Mouse (Mus musculus) myocyte (in vitro differentiated cells): ENCODE results near the gene Adamts17. TPM values are rescaled to one million over a fixed set of nuclear protein-coding genes. Genes with fewer than 3 reads are reported as not detected.

Source experiments
- H3K27me3 ChIP-seq: one replicate; pipeline ENCODE4 v1.6.1; 2011; ENCODE audit not compliant: control insufficient read depth, insufficient read depth, insufficient read length
- H3K36me3 ChIP-seq: one replicate; pipeline ENCODE4 v1.6.1; 2011; ENCODE audit not compliant: control insufficient read depth, insufficient read depth
- H3K4me2 ChIP-seq: one replicate; pipeline ENCODE4 v1.6.1; 2011; ENCODE audit warnings: low read depth, control low read depth
- H3K4me3 ChIP-seq: one replicate; pipeline ENCODE4 v1.5.1; 2011; ENCODE audit warnings: mild to moderate bottlenecking, control low read depth, moderate library complexity
- H3K79me2 ChIP-seq: one replicate; pipeline ENCODE4 v1.6.1; 2011; ENCODE audit not compliant: control insufficient read depth, insufficient read depth
- H3ac ChIP-seq: one replicate; pipeline ENCODE4 v1.6.1; 2011; ENCODE audit not compliant: control insufficient read depth, insufficient read length
- CEBPB ChIP-seq: IDR thresholded peaks from 2 replicates; pipeline ENCODE4 v1.6.1; 2011; ENCODE audit warnings: mild to moderate bottlenecking, moderate library complexity; ENCODE audit not compliant: poor library complexity, insufficient read depth, severe bottlenecking
- E2F4 ChIP-seq: IDR thresholded peaks from one replicate; pipeline ENCODE4 v1.6.1; 2011; ENCODE audit warnings: mild to moderate bottlenecking, control low read depth, moderate library complexity; ENCODE audit not compliant: insufficient read depth
- MAX ChIP-seq: IDR thresholded peaks from one replicate; pipeline ENCODE4 v1.6.1; 2011; ENCODE audit warnings: low read depth, mild to moderate bottlenecking, control low read depth
- MYOD1 ChIP-seq, 3 experiments: IDR thresholded peaks; one replicate each; pipeline ENCODE4 v1.6.1; 2011; ENCODE audit warnings: control low read depth in 2 of 3, low read depth in 2 of 3, mild to moderate bottlenecking in 2 of 3, moderate library complexity in 1 of 3; ENCODE audit not compliant: insufficient read length in 2 of 3, control insufficient read depth in 1 of 3
- MYOG ChIP-seq, 3 experiments: IDR thresholded peaks; one replicate each; pipeline ENCODE4 v1.6.1; 2011; ENCODE audit warnings: control low read depth in 2 of 3, low read depth in 2 of 3, mild to moderate bottlenecking in 2 of 3; ENCODE audit not compliant: insufficient read length in 2 of 3, control insufficient read depth in 1 of 3, insufficient read depth in 1 of 3
- POLR2A ChIP-seq: IDR thresholded peaks from one replicate; pipeline ENCODE4 v1.6.1; 2011; ENCODE audit warnings: low read depth, mild to moderate bottlenecking, control low read depth, moderate library complexity; ENCODE audit not compliant: insufficient read length
- POLR2AphosphoS2 ChIP-seq: IDR thresholded peaks from one replicate; pipeline ENCODE4 v1.6.1; 2011; ENCODE audit warnings: low read depth, control low read depth; ENCODE audit not compliant: insufficient read length
- REST ChIP-seq: IDR thresholded peaks from one replicate; pipeline ENCODE4 v1.6.1; 2011; ENCODE audit warnings: mild to moderate bottlenecking, control low read depth, moderate library complexity; ENCODE audit not compliant: insufficient read depth, insufficient read length
- SRF ChIP-seq: IDR thresholded peaks from one replicate; pipeline ENCODE4 v1.6.1; 2011; ENCODE audit warnings: low read depth; ENCODE audit not compliant: control insufficient read depth, insufficient read length
- TCF12 ChIP-seq: IDR thresholded peaks from one replicate; pipeline ENCODE4 v1.6.1; 2011; ENCODE audit warnings: mild to moderate bottlenecking, control low read depth; ENCODE audit not compliant: poor library complexity, insufficient read depth, severe bottlenecking
- TCF3 ChIP-seq: IDR thresholded peaks from one replicate; pipeline ENCODE4 v1.6.1; 2011; ENCODE audit warnings: low read depth, control low read depth; ENCODE audit not compliant: insufficient read length
- USF1 ChIP-seq: IDR thresholded peaks from one replicate; pipeline ENCODE4 v1.6.1; 2011; ENCODE audit warnings: low read depth, mild to moderate bottlenecking, control low read depth, moderate library complexity
- polyA plus RNA-seq: library from polyadenylated mRNA; unstranded; fragments of >200 nt; fragmentation: generic; extraction: Trizol; gene quantifications from one replicate; pipeline ENCODE4 v1.2.1, GENCODE M21; 2012; ENCODE audit warnings: missing spikeins

Gene Adamts17
- polyA plus RNA-seq, 1 experiment = 1.8 TPM

DNA sequence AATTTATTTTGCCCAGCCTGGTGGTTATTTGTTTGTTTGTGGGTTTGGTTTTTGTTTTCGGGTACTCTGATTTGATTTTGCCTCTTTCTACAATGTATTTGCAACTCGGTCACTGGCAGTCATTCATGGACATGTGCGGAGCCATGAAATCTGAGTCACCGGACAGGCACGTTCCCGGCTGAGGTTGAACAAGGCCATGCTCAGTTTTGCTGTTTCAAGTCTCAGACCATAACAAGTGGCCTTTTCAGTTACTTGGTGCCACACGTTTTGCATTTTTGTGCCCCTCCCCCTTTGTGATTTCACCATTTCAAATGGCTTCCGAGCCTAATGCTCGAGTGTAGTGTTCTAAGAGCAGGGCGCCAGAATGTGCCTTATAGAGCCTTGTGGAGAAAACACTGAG, 123.2 kb downstream of the Adamts17 start:
- H3K4me3 ChIP-seq = no peak overlapping the region
- H3ac ChIP-seq = no peak overlapping the region
- H3K79me2 ChIP-seq = no peaks in the 10 kb centered on the region
- H3K4me2 ChIP-seq = peak overlapping the region; percentile 42
- TF ChIP-seq USF1 = no peak
- TF ChIP-seq TCF12 = no peak
- no peak for TF ChIP-seq CEBPB
- no peak for TF ChIP-seq MYOD1 (IDR thresholded peaks at IDR 0.05; ENCODE audit: control insufficient read depth in 1 of 3, insufficient read length in 2 of 3, low read depth in 2 of 3)
- TF ChIP-seq TCF3 = no peak
- no peaks in the 10 kb centered on the region for H3K36me3 ChIP-seq
- H3K27me3 ChIP-seq = peaks cover 13% of the 10 kb centered on the region

DNA sequence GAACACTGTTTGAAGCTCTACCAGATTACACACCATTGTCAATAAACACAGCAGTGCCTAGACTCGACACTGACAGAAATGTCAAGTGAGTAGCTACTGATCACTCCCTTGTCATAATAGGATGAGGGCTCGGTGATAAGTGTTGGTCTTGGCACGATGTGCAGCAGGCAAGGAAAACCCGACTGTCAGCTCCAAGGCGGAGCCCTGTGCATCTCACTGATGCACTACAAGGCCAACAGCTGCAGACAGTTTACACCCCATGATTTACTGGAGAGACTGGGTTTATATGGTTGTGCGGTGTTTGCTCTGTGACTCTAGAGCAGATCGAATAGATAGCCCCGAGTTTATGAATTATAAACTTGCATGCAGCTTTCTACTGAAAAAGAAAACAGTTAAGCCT, 124.0 kb downstream of the Adamts17 start:
- no peaks in the 10 kb centered on the region for H3K36me3 ChIP-seq
- H3K4me3 ChIP-seq = no peak overlapping the region
- H3ac ChIP-seq = no peak overlapping the region
- TF ChIP-seq REST (no peak), MYOG (IDR thresholded peaks at IDR 0.05; ENCODE audit: control insufficient read depth in 1 of 3, insufficient read depth in 1 of 3, insufficient read length in 2 of 3, low read depth in 2 of 3) (peak; percentile 23 to 76 (median 41)), E2F4 (no peak), POLR2A (no peak), MAX (no peak), SRF (no peak), TCF3 (peak; percentile 25), TCF12 (no peak), CEBPB (no peak), MYOD1 (IDR thresholded peaks at IDR 0.05; ENCODE audit: control insufficient read depth in 1 of 3, insufficient read length in 2 of 3, low read depth in 2 of 3) (peak; percentile 10 to 80 (median 70)), USF1 (no peak), POLR2AphosphoS2 (no peak)
- peaks cover 21% of the 10 kb centered on the region for H3K27me3 ChIP-seq
- no peak overlapping the region for H3K4me2 ChIP-seq
- no peaks in the 10 kb centered on the region for H3K79me2 ChIP-seq

DNA sequence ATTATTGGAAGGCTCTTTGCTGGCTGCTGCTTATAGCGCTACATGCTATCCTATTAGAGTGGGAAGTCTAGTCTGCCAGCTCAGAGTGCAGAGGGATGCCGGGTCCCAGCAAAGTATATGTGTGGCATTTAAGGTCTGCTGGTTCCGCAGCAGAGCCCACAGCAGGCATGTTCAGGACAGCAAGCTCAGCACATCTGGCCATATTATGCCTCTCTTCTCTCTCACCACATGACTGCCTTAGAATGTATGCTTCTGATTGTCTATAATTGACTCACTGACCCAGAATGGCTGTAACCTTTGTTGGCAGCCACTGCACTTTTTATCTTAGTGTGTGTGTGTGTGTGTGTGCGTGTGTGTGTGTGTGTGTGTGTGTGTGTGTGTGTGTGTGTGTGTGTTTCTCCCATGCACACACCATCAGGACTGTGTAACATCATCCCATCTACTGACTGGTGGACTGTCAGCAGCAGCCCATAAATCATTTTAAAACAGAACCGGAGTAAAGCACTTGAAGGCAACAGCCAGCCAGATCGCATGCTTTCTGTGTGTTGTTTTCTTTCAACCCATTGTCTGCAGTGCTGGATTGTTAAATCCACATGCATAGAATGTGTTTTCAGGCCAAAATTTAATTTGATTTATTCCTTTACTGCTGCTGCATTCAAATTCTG, 127.1 kb downstream of the Adamts17 start:
- Histone ChIP-seq H3K27me3 (peaks cover 34% of the 10 kb centered on the region), H3K4me2 (no peak overlapping the region), H3K79me2 (no peaks in the 10 kb centered on the region), H3ac (no peak overlapping the region), H3K4me3 (no peak overlapping the region), H3K36me3 (no peaks in the 10 kb centered on the region)
- TF ChIP-seq POLR2AphosphoS2 = no peak
- TF ChIP-seq TCF12 = no peak
- no peak for TF ChIP-seq MYOD1 (IDR thresholded peaks at IDR 0.05; ENCODE audit: control insufficient read depth in 1 of 3, insufficient read length in 2 of 3, low read depth in 2 of 3)
- TF ChIP-seq MYOG (IDR thresholded peaks at IDR 0.05; ENCODE audit: control insufficient read depth in 1 of 3, insufficient read depth in 1 of 3, insufficient read length in 2 of 3, low read depth in 2 of 3) = no peak
- no peak for TF ChIP-seq REST
- TF ChIP-seq USF1 = no peak
- no peak for TF ChIP-seq POLR2A
- no peak for TF ChIP-seq MAX
- TF ChIP-seq CEBPB = no peak
- TF ChIP-seq E2F4 = no peak

GRCm38 (mm10) chr7:66967206-66967919, 127.8 kb downstream of the Adamts17 start:
- Histone ChIP-seq H3K36me3 (no peaks in the 10 kb centered on the region), H3K4me3 (no peak overlapping the region), H3K27me3 (peaks cover 34% of the 10 kb centered on the region), H3ac (no peak overlapping the region), H3K4me2 (no peak overlapping the region), H3K79me2 (no peaks in the 10 kb centered on the region)
- no peak for TF ChIP-seq POLR2AphosphoS2
- no peak for TF ChIP-seq USF1
- TF ChIP-seq MAX = no peak
- no peak for TF ChIP-seq POLR2A
- no peak for TF ChIP-seq CEBPB
- no peak for TF ChIP-seq SRF
- TF ChIP-seq E2F4 = no peak
- TF ChIP-seq REST = no peak
- TF ChIP-seq MYOD1 (IDR thresholded peaks at IDR 0.05; ENCODE audit: control insufficient read depth in 1 of 3, insufficient read length in 2 of 3, low read depth in 2 of 3) = no peak

DNA sequence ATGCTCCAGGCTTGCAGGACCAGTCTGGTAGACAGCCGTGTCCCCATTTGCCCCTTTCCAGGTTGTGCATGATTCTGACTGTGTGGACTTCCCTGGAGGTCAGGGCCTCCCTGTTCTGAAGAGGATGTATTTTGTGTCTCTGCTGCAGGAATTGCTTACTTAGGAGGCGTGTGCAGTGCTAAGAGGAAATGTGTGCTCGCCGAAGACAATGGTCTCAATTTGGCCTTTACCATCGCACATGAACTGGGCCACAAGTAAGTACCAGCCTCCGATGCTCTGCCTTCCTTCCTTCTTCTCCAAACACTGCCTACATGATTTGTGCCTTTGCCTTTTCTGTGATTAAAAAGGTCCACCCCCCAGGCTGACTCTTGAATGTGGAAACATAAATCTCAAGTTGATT, 129.1 kb downstream of the Adamts17 start:
- Histone ChIP-seq H3K4me2 (no peak overlapping the region), H3K36me3 (no peaks in the 10 kb centered on the region), H3K79me2 (no peaks in the 10 kb centered on the region), H3K27me3 (peaks cover 36% of the 10 kb centered on the region), H3K4me3 (no peak overlapping the region), H3ac (no peak overlapping the region)
- TF ChIP-seq MYOG (IDR thresholded peaks at IDR 0.05; ENCODE audit: control insufficient read depth in 1 of 3, insufficient read depth in 1 of 3, insufficient read length in 2 of 3, low read depth in 2 of 3) (no peak), POLR2A (no peak), CEBPB (no peak), MAX (no peak), MYOD1 (IDR thresholded peaks at IDR 0.05; ENCODE audit: control insufficient read depth in 1 of 3, insufficient read length in 2 of 3, low read depth in 2 of 3) (no peak), REST (no peak), TCF3 (no peak), USF1 (no peak), E2F4 (no peak), POLR2AphosphoS2 (no peak), SRF (no peak), TCF12 (no peak)
